Mouse (Mus musculus): Measurements from ENCODE around the gene Jmjd6.
"Not testable (repeated sequence)": the region's sequence is repeated elsewhere in the genome, so short reads cannot be mapped to it uniquely, and the experiment has no call there.

Gene Jmjd6

GRCm38 (mm10) chr11:116851576-116852290 is 8.5 kb upstream of the Jmjd6 start:
- no peak for DNase-seq (ENCODE audit: low spot score)

DNA sequence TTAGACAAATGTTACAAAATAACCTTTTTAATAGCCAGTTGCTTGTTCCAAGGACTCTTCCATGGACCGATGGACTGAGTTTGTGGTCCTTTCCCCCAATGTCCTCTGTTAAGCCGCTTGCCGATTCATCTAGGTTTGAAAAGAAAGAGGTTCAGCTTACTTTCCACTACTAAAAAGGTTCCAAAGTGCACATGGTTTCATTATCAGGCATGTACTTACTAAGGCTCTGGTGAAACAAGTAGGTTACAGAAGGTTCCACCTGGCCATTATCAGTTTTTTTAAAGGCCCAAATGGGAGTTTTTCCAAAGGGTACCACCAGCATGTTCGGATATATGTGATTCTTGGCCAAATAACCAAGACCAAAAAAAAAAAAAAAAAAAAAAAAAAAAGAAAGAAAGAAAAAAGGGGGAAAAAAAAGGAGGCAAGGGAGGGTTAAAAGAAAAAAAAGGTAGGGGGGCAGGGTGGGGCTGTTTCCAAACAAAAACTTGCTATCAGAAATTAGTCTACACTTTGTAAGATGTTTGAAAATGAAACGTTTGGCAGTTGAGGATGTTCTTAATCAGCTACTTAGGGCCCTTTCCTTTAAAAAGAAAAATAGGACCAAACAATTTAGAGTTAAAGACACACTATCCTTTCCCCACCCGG is 7.7 kb upstream of the Jmjd6 start:
- no peak for DNase-seq (ENCODE audit: low spot score)

GRCm38 (mm10) chr11:116850085-116850484 is 6.8 kb upstream of the Jmjd6 start:
- DNase-seq (ENCODE audit: low spot score) = no peak

DNA sequence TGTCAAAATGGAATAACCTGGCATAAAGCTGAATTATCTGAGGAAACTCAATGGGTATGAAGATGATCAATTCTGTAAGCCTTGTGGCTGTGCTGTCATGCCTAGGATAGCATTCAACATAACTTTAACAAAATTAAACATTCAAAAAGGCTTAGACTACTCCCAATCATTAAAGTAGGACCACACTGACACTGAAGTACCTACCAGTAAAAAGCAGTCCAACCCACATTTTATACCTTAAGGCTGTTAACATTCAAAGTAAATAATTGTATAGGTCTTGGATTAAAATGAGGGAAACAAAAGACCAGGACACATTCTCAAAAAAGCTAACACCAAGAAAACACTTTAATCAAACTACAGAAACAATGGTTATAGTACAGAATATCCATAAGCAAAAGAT is 6.3 kb upstream of the Jmjd6 start:
- DNase-seq (ENCODE audit: low spot score) = no peak

GRCm38 (mm10) chr11:116848877-116849178 is 5.6 kb upstream of the Jmjd6 start:
- DNase-seq (ENCODE audit: low spot score) = not testable (repeated sequence)

- no peak for DNase-seq (ENCODE audit: low spot score)
Observed at GRCm38 (mm10) chr11:116848086-116848876, 5.0 kb upstream of the Jmjd6 start.

GRCm38 (mm10) chr11:116847187-116848085 is 4.2 kb upstream of the Jmjd6 start:
- DNase-seq (ENCODE audit: low spot score) = no peak

DNA sequence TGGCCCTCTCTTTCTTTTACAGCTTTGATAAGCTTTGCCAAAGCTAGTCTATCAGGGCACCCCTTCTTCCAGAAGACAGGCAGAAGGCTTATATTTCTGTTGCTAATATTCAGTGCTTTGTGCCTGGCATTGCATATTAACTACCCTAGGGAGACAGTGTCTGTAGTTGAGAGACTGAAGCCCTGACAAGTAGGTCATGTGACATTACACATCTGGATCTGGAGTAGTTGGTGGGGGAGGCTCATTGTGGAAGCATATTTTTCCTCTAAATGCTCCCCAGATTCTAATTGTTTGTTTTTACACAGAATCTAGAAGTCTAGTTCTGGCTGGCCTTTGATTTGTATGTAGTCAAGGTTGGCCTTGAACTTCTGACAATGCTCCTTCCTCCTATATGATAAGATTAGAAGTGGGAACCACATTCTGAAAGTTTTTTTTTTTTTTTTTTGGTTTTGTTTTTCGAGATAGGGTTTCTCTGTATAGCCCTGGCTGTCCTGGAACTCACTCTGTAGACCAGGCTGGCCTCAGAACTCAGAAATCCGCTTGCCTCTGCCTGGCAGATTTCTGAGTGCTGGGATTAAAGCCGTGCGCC is 3.4 kb upstream of the Jmjd6 start:
- no peak for DNase-seq (ENCODE audit: low spot score)

DNA sequence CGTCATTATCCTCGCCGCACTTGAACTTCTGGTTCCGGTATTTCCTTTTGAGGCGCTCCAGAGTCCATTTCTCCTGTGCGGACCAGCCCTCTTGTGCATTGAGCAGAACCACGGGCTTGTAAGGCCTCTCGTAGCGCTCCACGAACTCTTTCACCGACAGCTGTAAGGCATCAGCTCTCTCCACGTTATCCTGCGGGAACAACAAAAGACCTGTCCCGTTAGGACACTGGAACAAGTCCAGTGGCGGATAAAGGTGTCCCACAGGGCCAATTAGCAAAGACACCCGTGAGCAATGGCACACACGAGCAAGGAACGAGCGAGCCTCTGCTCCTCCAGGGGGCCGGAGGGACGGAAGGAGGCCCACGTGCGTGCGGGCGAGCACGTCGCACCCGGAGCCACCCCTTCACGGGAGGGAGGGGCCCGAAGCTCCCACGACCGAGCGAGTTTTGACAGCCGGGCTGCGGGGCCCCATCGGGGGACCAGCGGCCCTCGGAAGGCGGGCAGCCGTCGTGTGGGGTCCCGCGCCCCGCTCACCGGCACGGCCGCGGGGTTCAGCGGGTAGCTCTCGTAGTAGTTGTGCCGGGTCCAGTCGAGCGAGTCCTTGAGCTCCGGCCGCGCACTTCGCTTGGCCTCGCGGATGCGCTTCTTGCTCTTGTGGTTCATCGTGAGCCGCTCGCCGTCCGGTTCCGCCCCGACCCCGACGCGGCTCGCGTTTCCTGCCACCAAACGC is 553 bp downstream of the Jmjd6 start:
- peak; percentile 79 for DNase-seq (ENCODE audit: low spot score)

DNA sequence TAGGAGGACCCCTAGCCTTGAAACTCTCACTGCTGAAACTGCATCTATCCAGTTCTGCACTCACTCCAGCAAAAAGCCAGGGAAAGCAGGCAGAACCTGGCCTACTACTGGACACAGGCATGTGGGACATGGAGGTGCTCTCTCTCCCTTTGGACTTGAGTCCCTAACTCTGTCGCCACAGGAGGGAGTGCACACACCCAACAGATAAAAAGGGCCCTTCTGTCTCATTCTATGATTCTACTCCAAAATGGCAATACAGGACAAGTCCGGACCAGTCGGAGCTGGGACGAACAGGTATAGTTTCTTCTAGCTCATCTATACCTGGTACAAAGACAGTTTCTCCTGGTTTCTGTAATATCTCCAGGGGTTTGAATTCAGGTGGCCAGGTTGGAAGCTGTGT is 2.5 kb downstream of the Jmjd6 start:
- DNase-seq (ENCODE audit: low spot score) = no peak

DNA sequence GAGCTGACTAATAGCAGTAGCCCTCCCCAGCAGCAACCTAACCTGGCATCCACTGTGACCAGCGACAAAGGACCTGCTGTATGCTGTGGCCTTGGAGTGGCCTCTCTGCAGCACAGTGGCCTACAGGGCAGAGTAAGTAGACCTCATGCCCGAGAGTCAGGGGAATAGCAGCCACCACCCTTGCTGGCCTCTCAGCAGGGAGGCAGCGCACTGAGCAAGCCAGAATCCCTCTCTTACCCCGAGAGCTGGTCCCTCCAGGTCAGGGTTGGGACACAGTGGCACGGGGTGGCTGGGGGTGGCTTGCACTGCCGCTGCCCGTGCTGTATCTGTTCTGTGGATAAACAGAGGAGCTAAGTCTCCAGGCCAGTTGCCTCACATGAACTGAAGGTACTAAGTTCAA is 3.6 kb downstream of the Jmjd6 start:
- DNase-seq (ENCODE audit: low spot score) = no peak

DNA sequence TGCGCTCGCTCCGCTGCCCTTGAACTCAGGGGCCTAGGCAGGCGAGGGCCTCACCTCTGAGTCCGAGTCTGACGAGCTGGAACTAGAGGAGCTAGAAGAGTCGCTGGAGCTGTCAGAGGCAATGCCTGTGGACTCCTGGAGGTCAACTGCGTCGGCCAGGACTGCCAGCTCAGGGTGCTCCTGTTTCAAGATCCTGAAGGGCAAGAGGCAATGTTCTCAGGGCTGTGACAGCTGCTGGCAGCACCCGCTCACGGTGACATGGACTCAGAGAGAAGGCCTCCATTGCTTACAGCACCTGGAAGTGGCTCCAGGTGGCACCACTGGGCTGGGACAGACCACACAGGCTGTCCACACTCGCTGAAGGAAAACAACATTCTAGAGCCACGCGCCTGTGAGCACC is 4.3 kb downstream of the Jmjd6 start:
- DNase-seq (ENCODE audit: low spot score) = no peak

DNA sequence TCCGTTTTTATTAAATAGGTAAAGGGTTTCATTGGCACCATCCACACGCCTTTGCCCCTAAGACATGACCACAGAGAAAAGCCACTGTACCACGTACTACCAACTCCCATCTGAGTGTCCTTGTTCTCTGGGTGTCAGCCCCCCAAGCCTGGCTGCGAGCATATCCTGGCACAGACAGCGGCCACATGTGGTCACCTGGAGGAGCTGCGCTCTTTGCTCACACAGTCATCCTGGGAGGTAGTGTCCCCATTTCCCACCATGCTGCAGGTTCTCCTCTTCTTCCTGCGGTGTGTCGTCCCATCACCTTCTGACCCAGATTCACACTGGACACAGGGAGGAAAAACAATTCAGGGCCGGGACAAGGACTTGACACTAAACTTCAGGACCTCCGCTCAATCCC is 5.8 kb downstream of the Jmjd6 start:
- no peak for DNase-seq (ENCODE audit: low spot score)

DNA sequence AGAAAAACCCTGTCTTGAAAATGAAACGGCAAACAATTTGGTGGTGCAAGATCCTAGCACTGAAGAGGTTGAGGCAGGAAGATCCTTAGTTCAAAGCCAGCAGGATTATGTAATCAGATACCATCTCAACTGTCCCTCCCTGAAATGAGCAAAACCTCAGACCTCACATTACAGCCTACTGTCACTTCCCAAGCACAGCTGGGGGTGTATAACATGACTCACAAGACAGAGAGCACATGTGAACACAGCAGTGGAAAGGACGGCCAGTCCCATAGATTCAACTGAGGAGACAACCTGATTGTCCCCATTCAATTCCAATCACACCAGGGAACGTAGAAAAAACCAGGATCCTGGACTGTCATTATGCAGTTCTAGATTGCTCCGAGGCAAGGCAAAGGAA is 7.0 kb downstream of the Jmjd6 start:
- DNase-seq (ENCODE audit: low spot score) = no peak

- DNase-seq (ENCODE audit: low spot score) = no peak
Observed at GRCm38 (mm10) chr11:116834954-116835353, 8.3 kb downstream of the Jmjd6 start.

DNA sequence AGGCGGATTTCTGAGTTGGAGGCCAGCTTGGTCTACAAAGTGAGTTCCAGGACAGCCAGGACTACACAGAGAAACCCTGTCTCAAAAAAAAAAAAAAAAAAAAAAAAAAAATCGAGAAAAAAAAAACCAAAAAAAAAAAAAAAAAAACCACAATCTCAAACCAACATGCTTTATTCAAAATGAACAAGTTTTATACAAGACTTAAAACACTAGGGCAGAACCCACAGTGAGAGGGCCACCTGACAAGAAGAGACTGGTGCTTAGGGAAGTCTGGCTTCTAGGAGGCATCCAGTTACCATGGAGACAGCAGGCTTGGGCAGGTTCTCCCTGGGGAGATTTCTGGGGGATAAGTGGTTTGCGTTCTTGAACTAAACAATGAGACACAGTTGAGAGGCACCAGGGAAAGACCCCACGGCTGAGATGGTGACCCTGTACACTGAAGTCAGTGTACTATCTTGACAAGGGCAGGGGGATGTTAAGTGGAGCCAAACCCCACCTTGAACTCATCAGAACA is 11.0 kb downstream of the Jmjd6 start:
- no peak for DNase-seq (ENCODE audit: low spot score)

GRCm38 (mm10) chr11:116827534-116828165 is 15.6 kb downstream of the Jmjd6 start, which contains the start of gene Mxra7:
Gene Mxra7, minus strand, starts transcription at chr11:116828046.
- DNase-seq (ENCODE audit: low spot score) = peak; percentile 77

DNA sequence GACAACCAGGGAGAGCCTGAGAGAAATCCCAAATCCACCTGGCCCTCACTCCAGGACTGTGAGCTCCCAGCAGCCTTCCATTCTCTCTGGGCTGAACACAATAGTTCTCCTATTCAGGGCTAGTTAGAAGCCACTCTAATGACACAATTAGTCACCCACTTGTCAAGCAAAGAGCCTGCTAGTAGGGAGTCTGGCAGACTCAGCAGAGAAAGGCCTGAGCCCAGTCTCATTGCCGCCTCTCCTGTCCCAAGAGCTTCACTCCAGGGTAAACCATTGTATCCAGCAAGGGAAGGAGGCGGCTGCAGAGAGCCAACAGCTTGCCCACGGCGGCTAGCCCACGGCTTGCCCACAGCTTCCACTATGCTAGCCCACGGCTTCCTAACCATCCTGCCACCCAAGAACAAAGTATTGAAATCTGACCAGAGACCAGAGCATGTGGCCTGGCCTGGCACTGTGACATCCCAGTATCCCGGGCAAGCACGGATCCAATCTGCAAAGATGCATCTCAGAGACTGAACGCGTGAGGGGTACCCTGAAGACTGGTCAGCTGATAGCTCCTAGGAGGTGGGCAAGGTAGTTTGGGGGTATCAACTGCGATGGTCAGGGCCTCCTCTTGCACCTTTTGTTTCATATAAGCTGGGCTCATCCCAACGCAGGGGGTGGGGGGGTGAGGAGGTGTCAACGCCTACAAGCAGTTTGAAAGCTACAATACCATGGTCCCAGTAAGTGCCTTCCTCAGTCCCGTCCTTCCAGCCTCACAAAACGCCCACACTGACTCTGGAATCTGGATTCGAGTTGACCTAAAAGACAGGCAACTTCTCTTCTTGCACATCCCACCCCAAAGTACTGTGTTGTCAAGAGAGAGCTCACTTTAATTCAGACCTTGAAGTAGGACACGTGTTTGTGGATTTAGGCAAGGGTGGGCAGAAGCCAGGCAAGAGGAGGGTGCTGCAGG is 16.4 kb downstream of the Jmjd6 start:
- DNase-seq (ENCODE audit: low spot score) = no peak

- DNase-seq (ENCODE audit: low spot score) = no peak
Observed at GRCm38 (mm10) chr11:116825230-116825629, 18.0 kb downstream of the Jmjd6 start.

Data from testis, postnatal 14 days (tissue).